Mouse (Mus musculus) embryonic facial prominence, embryonic 10.5 days (tissue): ENCODE measurements around the gene Arpc1b. TPM values are rescaled to one million over a fixed set of nuclear protein-coding genes. Genes with fewer than 3 reads are reported as not detected.

Experiments
- DNase-seq: peaks from one replicate; pipeline ENCODE4 v3.0.0-alpha.2; 2017; ENCODE audit warnings: low spot score
- H3K27ac ChIP-seq: fragments of 300-500 bp; sonication (generic); replicated peaks from 2 replicates; pipeline ENCODE4 v1.5.1; 2016; ENCODE audit warnings: mild to moderate bottlenecking
- H3K27me3 ChIP-seq: fragments of 300-500 bp; sonication (generic); replicated peaks from 2 replicates; pipeline ENCODE4 v1.6.1; 2016; ENCODE audit warnings: low read depth, mild to moderate bottlenecking; ENCODE audit not compliant: poor library complexity, severe bottlenecking
- H3K36me3 ChIP-seq: fragments of 300-500 bp; sonication (generic); replicated peaks from 2 replicates; pipeline ENCODE4 v1.6.1; 2016; ENCODE audit warnings: mild to moderate bottlenecking, moderate library complexity
- H3K4me1 ChIP-seq: fragments of 300-500 bp; sonication (generic); 2 replicates; pipeline ENCODE4 v1.6.1; 2016
- H3K4me3 ChIP-seq: fragments of 300-500 bp; sonication (generic); 2 replicates; pipeline ENCODE4 v1.5.1; 2016; ENCODE audit warnings: mild to moderate bottlenecking, moderate library complexity
- H3K9me3 ChIP-seq: fragments of 300-500 bp; sonication (generic); 2 replicates; pipeline ENCODE4 v1.6.1; 2016; ENCODE audit warnings: mild to moderate bottlenecking
- WGBS: fragments of 180-500 bp; shearing (Covaris S2); methylation state at CpG from one replicate; pipeline ENCODE4 v1.1.7; 2016; 5-methylcytosine and 5-hydroxymethylcytosine counted together
- polyA plus RNA-seq: library from polyadenylated mRNA; unstranded; fragments of >200 nt; fragmentation: Nextera tagmentation; extraction: Ambion mirVana; gene quantifications from 2 replicates; pipeline ENCODE4 v1.2.1, GENCODE M21; 2016

Gene Arpc1b
- polyA plus RNA-seq, 1 experiment from 2014 or later, result 97.9 TPM

DNA sequence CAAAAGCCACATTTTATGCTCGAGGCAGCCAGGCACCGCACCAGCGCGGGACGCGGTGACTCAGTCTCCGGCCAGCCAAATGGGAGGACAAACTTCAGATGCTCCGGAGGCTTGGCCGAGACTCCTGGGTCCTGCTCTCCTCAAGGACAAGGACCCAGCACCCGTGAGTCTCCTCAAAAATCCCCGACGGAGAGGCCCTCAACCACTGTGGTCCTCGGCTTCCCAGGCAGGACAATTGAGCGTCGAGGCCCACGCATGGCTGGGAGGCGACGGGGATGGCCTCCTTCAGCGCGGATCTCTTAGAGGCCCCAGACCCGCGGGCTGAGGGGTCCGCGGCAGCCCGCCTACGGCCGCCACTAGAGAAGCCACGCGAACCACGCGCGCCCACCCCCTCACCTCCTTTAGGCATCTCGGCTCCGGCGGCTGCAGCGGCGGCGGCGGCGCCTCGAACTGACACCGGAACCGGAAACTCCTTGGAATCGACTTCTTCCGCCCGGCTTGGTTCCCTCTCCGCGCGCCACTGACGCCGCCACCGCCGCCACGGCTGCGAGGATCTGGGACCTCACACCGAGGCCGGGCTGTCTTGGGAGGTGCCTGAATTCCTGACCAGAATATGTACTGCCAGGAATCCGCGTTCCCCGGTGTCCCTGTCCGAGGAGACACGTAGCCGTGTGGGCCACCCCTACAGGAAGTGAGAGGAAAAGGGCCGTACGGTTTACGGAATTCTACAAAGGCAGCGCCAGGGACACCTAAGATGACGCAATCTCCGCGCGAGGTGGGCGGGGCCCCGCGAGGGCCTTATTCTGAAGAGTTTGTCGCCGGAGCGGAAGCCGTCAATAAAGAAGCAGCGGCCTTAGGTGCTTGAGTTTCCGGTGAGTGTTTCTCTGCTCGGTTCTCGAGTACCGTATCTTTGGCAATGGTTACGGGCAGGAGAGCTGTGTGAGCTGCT, 25.8 kb downstream of the Arpc1b start, which contains the start of the genes Pdap1 and Bud31:
Gene Pdap1, minus strand, starts transcription at position 668 of the 949 bp plus-strand sequence.
Gene Bud31, plus strand, starts transcription at position 792 of the 949 bp plus-strand sequence.
- Histone ChIP-seq H3K36me3 (peaks cover 68% of the 10 kb centered on the region), H3K4me1 (peaks cover 26% of the 10 kb centered on the region), H3K9me3 (no peaks in the 10 kb centered on the region), H3K27me3 (no peaks in the 10 kb centered on the region), H3K4me3 (peak within 1 kb of the TSS; percentile 93), H3K27ac (peak within 1 kb of the TSS; percentile 98)
- DNase-seq, result peak; percentile 94
- WGBS, result under 1% methylated on average over 84 of the region's 84 CpGs

- H3K4me3 ChIP-seq, result peak overlapping the region; percentile 93
- H3K9me3 ChIP-seq, result no peaks in the 10 kb centered on the region
- under 1% methylated on average over 18 of the region's 18 CpGs for WGBS
- no peak for DNase-seq
- no peaks in the 10 kb centered on the region for H3K27me3 ChIP-seq
- H3K27ac ChIP-seq, result peak overlapping the region; percentile 98
- peaks cover 26% of the 10 kb centered on the region for H3K4me1 ChIP-seq
- peaks cover 68% of the 10 kb centered on the region for H3K36me3 ChIP-seq
Measured at GRCm38 (mm10) chr5:145140611-145141010, 26.6 kb downstream of the Arpc1b start.

- H3K4me3 ChIP-seq, result no peak overlapping the region
- H3K27me3 ChIP-seq, result no peaks in the 10 kb centered on the region
- no peaks in the 10 kb centered on the region for H3K4me1 ChIP-seq
- WGBS, result 93% methylated on average over 5 of the region's 5 CpGs
- H3K9me3 ChIP-seq, result no peaks in the 10 kb centered on the region
- DNase-seq, result no peak
- H3K36me3 ChIP-seq, result peaks cover 100% of the 10 kb centered on the region
- no peak overlapping the region for H3K27ac ChIP-seq
Measured at GRCm38 (mm10) chr5:145147748-145148147, 33.7 kb downstream of the Arpc1b start.

GRCm38 (mm10) chr5:145149294-145149693, 35.3 kb downstream of the Arpc1b start:
- H3K27ac ChIP-seq, result no peak overlapping the region

DNA sequence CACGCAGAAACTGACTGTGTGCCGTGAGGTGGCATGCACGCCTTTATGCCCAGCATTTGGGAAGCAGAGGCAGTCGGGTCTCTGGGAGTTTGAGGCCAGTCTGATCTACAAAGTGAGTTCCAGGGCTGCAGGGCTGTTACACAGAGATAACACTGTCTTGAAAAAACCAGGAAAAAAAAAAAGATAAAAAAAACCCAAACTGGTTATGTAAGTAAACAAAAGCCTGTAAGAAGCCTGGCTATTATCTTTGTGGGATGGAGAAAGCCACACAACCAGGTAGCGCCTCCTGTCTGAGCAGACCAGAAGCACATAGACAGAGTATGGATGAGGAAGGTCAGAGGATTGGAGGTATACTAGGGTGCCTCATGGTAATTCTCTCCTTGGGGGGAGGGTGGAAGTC, 38.7 kb downstream of the Arpc1b start:
- H3K9me3 ChIP-seq, result no peaks in the 10 kb centered on the region
- no peak for DNase-seq
- H3K4me1 ChIP-seq, result no peaks in the 10 kb centered on the region
- no peak overlapping the region for H3K27ac ChIP-seq
- no peak overlapping the region for H3K4me3 ChIP-seq
- H3K27me3 ChIP-seq, result no peaks in the 10 kb centered on the region
- 91% methylated on average over 5 of the region's 5 CpGs for WGBS
- peaks cover 92% of the 10 kb centered on the region for H3K36me3 ChIP-seq

More at GRCm38 (mm10) chr5:145149294-145149693, 35.3 kb downstream of the Arpc1b start:
- H3K36me3 ChIP-seq, result peaks cover 100% of the 10 kb centered on the region
- H3K4me3 ChIP-seq, result no peak overlapping the region
- no peaks in the 10 kb centered on the region for H3K4me1 ChIP-seq
- no peaks in the 10 kb centered on the region for H3K27me3 ChIP-seq
- 92% methylated on average over 6 of the region's 6 CpGs for WGBS
- H3K9me3 ChIP-seq, result no peaks in the 10 kb centered on the region
- no peak for DNase-seq

GRCm38 (mm10) chr5:145161361-145161760, 47.3 kb downstream of the Arpc1b start:
- Histone ChIP-seq H3K36me3 (peaks cover 81% of the 10 kb centered on the region), H3K4me1 (peaks cover 16% of the 10 kb centered on the region), H3K27me3 (no peaks in the 10 kb centered on the region), H3K9me3 (no peaks in the 10 kb centered on the region), H3K27ac (no peak overlapping the region), H3K4me3 (no peak overlapping the region)
- no peak for DNase-seq
- 94% methylated on average over 14 of the region's 14 CpGs for WGBS

GRCm38 (mm10) chr5:145164710-145165109, 50.7 kb downstream of the Arpc1b start:
- Histone ChIP-seq H3K4me3 (no peak overlapping the region), H3K4me1 (peaks cover 33% of the 10 kb centered on the region), H3K9me3 (no peaks in the 10 kb centered on the region), H3K27ac (no peak overlapping the region), H3K36me3 (peaks cover 57% of the 10 kb centered on the region), H3K27me3 (no peaks in the 10 kb centered on the region)
- DNase-seq, result no peak
- 73% methylated on average over 3 of the region's 3 CpGs for WGBS

- Histone ChIP-seq H3K27me3 (no peaks in the 10 kb centered on the region), H3K4me1 (peaks cover 33% of the 10 kb centered on the region), H3K36me3 (peaks cover 56% of the 10 kb centered on the region), H3K9me3 (no peaks in the 10 kb centered on the region), H3K27ac (no peak overlapping the region), H3K4me3 (no peak overlapping the region)
- 86% methylated on average over 15 of the region's 15 CpGs for WGBS
- no peak for DNase-seq
Measured at GRCm38 (mm10) chr5:145165184-145165583, 51.2 kb downstream of the Arpc1b start.

DNA sequence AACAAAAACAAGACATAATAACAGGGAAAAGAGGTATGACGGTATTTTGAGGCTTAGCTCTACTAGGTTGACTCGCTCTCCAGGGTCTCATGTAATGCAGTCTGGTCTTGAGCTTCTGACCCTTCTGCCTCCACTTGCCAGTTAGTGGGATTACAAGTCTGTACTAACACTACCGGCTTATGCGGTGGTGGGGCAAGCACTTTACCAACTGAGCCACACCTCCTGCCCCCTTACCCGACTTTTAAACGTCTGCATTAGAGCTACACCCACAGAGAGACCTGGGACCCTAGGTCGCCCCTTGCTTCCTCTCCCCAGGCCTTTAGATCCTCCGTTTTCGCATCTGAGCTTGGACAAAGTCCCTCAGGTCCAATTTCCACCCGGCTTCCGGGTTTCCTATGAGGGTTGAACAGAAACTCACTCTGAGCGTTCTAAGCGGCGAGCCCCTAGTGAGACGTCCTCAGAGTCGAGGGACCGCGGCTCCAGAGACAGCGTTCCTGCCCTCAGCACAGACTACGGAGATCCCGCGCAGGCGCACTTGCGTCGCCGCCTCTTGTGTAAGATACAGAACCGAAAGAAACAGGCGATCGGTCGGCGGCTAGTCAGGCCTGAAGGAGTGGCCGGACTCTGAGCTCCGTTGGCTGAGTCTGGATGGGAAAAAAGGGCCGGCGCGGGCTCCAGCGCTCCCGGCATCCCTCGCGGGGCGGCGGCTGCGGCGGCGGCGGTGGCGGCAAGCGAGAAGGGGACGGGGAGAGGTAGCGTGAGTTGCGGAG, 52.7 kb downstream of the Arpc1b start, which contains the start of the genes Ptcd1 and Cpsf4:
Gene Ptcd1, minus strand, starts transcription at position 573 of the 770 bp plus-strand sequence.
Gene Cpsf4, plus strand, starts transcription at position 678 of the 770 bp plus-strand sequence.
- under 1% methylated on average over 51 of the region's 51 CpGs for WGBS
- Histone ChIP-seq H3K36me3 (peaks cover 56% of the 10 kb centered on the region), H3K4me3 (peak within 1 kb of the TSS; percentile 87), H3K9me3 (no peaks in the 10 kb centered on the region), H3K27ac (peak within 1 kb of the TSS; percentile 92), H3K4me1 (peaks cover 33% of the 10 kb centered on the region), H3K27me3 (no peaks in the 10 kb centered on the region)
- DNase-seq, result peak; percentile 99

DNA sequence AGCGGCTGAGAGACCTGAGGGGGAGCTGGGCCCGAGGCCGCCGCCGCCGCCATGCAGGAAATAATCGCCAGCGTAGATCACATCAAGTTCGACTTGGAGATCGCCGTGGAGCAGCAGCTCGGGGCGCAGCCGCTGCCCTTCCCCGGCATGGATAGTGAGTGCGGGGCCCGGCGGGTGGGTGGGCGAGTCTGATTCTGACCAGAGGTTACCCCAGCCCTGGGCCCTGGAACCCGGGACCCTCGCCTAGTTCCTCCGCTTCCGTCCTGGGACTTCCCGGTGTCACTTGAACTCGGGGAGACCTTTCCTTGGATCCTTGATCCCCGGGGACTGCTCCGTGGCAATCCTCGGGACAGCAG, 53.3 kb downstream of the Arpc1b start:
- H3K4me3 ChIP-seq, result peak overlapping the region; percentile 87
- WGBS, result under 1% methylated on average over 28 of the region's 28 CpGs
- H3K9me3 ChIP-seq, result no peaks in the 10 kb centered on the region
- H3K27me3 ChIP-seq, result no peaks in the 10 kb centered on the region
- no peak for DNase-seq
- peaks cover 33% of the 10 kb centered on the region for H3K4me1 ChIP-seq
- peaks cover 57% of the 10 kb centered on the region for H3K36me3 ChIP-seq
- peak overlapping the region; percentile 92 for H3K27ac ChIP-seq

DNA sequence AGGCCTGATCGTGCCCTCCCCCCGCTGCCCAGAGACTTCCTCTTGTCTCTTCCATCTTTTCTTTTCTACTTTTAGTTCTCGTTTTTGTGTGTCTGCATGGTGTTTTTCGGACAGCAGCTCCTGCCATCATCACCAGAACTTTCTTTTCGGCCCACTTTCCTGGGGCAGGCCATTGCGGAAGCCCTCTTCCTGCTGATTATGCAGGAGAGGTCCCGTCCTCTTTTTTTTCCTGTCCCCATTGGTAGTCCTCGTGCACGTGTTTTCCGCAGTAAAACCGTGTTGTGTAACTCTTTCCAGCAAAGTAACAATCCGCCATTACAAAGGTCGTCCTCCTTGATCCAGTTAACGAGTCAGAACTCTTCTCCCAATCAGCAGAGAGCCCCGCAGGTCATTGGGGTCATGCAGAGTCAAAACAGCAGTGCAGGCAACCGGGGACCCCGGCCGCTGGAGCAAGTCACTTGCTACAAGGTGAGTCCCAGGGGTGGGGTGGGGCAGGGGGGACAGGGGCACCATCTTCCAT, 64.5 kb downstream of the Arpc1b start:
- peaks cover 100% of the 10 kb centered on the region for H3K36me3 ChIP-seq
- H3K27ac ChIP-seq, result no peak overlapping the region
- no peaks in the 10 kb centered on the region for H3K27me3 ChIP-seq
- no peaks in the 10 kb centered on the region for H3K9me3 ChIP-seq
- H3K4me3 ChIP-seq, result no peak overlapping the region
- DNase-seq, result no peak
- 82% methylated on average over 18 of the region's 18 CpGs for WGBS
- no peaks in the 10 kb centered on the region for H3K4me1 ChIP-seq
